Mouse (Mus musculus): Measurements from ENCODE around the gene Tmem63b.

Gene Tmem63b

GRCm38 (mm10) chr17:45617655-45618054, 69.0 kb downstream of the Tmem63b start:
- DNase-seq, result no peak

GRCm38 (mm10) chr17:45616679-45617078, 70.0 kb downstream of the Tmem63b start:
- no peak for DNase-seq

- DNase-seq, result no peak
These were observed 70.6 kb downstream of the Tmem63b start for GRCm38 (mm10) chr17:45616046-45616650.

GRCm38 (mm10) chr17:45612921-45613320, 73.8 kb downstream of the Tmem63b start:
- no peak for DNase-seq

GRCm38 (mm10) chr17:45612008-45612407, 74.7 kb downstream of the Tmem63b start:
- DNase-seq, result no peak

Data from cerebellum, postnatal 25 days (tissue).